Mouse (Mus musculus) inflammation-experienced regulatory T-cells, adult 6 months (primary cell): ENCODE data around the gene Nup160. TPM values are rescaled to one million over a fixed set of nuclear protein-coding genes. Genes with fewer than 3 reads are reported as not detected.
A peak's percentile ranks its signal among the peaks of the same experiment; 100 is the strongest.

Experiments
- ATAC-seq: one replicate; pipeline ENCODE4 v1.8.0; 2017
- polyA plus RNA-seq, 3 experiments: library from polyadenylated mRNA; unstranded; fragments of 100-300 nt; shearing (Covaris generic); gene quantifications; one replicate each; pipeline ENCODE4 v1.2.1; 2017

The Nup160 gene
- polyA plus RNA-seq, 3 experiments from 2014 or later: 26.4 to 31.6 (median 30.5) TPM

DNA sequence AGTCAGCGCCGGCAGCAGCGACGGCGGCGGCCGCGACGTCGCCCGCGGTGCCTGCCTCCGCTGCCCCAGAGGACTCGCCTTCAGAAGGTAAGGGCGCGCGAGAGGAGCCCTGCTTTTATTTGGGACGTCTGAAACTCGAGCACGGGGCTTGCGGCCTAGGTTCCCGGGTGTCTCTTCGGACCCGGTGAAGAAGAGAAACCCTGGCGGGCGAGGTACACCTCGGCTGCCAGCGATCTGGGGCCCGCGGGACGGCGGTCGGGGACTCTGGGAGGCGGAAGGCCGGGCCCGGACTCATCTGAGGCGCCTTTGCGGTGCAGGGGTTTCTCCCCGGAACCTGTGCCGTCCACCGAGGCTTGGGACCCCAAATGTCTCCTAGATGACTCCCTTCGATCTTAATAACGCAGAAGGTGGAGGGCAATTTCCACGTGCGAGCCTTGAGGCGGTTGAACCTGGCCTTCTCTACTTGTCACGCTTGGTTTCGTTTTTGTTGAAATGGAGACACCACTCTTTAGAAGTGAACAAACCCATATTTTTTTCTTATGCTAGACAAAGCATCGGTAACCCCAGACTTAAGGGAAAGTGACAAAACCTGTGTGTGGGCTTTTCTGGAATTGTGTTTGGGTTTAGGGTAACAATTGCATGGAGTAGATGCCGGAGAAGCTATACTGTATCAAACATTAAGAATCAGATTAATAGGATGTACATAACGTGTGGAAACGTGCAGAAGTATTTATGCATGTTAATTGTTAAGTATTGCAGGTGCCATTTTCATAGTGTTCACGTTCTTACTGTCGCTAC is 68.9 kb downstream of the Nup160 start:
- ATAC-seq: peak; percentile 18

DNA sequence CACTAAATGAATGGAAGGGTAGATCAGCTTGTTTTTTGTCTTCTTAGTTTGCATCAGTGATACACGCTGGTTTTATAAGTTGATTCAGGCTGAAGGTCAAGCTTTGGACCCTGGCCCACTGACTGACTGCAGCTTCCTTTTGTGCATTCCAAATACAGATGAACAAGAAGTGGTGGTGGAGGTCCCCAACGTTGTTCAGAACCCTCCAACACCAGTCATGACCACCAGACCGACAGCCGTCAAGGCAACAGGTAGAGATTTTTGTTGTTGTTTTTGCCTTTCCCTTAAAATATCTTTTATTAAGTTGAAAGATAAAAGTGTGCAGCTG is 69.5 kb downstream of the Nup160 start:
- no peak for ATAC-seq

DNA sequence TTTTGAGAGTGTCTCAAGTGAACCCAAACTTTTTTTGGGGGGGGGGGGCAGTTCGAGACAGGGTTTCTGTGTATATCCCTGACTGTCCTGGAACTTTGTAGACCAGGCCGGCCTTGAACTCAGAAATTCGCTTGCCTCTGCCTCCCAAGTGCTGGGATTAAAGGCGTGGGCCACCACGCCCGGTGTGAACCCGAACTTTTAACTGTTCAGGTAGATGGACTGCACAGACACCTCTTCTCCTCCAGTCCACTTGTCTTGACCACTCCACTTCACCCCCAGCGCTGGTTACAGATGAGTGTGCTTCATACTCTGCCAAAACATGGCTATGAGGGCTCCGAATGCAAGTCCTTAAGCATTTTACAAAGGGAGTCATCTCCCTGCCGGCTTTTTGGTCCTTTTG is 70.1 kb downstream of the Nup160 start:
- ATAC-seq: no peak

DNA sequence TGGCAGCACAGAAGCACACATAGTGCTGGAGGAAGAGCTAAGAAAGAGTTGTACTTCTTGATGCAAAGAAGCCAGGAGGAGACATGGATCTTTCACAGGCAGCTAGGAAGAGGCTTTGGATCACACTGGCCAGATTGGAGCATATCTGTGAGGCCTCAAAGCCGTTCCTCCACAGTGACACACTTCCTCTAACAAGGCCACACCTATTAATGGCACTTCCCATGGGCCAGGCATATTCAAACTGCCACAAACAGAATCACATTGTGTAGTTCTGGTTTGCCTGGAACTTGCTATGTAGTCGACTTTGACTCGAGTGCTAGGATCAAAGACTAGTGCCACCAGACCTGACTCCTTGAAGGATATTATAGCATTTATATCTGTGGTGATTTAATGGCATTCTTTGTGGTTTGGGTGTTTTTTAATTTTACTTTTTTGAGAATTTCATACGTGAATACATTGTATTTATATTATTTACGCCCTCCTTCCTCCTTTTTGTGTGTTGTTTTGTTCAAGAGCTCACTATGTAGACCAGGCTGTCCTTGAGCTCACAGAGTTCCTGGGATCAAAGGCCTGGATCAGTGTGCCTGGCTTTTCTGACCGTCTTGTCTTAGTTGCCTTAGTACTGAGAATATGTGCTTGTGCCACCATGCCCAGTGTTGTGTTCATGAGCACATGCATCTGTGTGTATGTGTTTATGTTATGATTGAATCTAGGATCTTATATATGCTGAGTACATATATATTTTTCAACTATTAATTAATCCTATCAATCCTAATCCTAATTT is 72.9 kb downstream of the Nup160 start:
- ATAC-seq: no peak

DNA sequence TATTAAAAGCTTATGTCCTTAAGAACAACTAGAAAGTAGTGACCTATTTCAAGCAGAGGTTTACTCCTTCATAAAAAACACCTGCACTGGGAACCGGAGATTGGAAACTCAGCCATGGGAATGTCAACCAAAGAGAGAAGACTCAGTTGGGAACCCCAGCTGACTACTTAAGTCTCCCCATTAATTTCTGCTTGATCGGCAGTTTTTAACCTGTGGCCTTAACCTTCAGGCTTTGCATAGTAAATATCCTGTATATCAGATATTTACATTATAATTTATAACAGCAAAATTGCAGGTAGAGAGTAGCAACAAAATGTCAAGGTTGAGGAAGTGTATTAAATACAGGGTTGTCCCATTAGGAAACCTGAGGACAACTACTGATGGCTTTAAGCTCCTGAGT is 76.5 kb downstream of the Nup160 start:
- no peak for ATAC-seq

DNA sequence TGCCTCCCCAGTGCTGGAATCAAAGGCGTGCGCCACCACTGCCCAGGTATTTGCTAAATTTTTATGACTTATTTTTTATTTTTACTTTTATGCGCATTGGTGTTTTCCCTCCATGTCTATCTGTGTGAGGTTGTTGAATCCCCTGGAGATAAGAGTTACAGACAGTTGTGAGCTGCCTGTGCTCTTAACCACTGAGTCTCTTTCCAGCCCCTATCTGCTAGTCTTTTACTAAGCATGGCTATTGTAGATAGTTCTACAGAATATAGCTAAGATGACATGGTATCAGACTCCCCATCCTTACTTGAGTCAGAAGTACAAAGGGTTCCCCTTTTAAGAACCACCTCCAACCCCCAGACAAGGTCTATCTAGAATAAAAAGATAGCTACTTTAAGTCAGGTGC is 77.2 kb downstream of the Nup160 start:
- no peak for ATAC-seq

DNA sequence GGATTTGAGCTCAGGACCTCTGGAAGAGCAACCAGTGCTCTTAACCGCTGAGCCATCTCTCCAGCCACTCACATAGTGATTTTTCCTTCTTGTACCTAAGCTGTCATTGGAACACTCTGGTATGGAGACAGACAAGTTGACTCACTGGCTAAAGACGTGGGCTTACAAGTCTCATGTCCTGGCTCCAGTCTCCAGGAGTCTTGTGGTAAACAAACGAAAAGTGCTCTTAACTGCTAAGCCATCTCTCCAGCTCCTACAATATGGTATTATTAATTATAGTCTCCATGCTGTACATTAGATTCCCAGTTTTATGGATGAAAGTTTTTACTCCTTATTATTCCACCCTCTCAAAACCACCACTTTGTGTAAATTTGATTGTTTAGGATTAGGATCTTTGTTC is 88.1 kb downstream of the Nup160 start:
- no peak for ATAC-seq

DNA sequence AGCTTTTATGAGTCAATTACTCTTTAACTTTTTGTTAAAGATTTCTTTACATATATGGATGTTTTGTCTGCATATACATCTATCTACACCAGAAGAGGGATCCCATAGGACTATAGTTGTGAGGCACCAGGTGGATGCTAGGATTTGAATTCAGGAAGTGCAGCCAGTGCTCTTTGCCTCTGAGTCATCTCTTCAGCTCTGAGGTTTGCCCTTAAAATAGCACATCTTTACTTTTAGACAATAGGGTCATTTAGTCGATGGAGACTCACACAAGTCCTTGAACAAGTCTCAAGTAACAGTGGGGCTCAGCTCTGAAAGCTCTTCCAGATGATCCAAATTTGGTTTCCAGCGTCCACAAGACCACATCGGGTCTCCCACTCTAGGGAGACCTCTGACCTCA is 104.3 kb downstream of the Nup160 start:
- ATAC-seq: no peak

DNA sequence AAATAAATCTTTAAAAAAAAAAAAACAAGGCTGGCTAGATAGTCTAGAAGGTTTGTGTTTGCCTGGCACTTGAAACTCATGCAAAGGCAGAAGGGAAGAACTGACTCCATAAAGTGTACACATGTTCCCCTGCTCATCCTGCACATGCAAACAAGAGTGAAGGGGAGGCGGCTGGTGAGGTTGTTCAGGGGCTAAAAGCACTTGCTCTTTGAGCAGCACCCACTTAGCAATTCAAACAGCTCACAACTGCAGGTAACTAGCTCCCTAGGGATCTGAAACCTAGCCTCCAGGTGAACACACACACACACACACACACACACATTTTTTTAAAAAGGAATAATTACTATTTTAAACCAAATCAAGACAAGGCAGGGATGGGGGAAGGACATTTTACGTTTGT is 104.9 kb downstream of the Nup160 start:
- no peak for ATAC-seq

DNA sequence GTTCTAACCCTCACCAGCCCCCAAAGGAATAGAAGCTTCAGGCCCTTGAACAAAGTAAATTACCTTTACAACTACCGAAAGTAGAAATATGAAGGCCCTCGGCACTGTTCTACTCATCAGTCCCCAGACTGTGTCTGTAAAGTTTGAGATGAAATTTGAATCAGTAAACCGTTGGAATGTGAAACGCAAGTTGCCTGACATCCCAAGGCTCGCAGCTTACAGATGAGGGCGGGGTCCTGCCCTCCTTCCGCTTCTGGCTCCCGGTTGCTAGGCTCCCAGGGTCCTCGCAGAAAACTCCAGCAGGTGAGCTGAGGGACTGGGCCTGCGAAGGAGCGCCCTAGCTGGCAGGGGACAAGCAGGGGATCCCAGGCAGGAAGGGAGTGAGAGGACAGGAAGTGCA is 105.4 kb downstream of the Nup160 start, which contains the start of gene Agbl2:
Gene Agbl2, plus strand, starts transcription at position 270 of the 400 bp plus-strand sequence.
- ATAC-seq: no peak

DNA sequence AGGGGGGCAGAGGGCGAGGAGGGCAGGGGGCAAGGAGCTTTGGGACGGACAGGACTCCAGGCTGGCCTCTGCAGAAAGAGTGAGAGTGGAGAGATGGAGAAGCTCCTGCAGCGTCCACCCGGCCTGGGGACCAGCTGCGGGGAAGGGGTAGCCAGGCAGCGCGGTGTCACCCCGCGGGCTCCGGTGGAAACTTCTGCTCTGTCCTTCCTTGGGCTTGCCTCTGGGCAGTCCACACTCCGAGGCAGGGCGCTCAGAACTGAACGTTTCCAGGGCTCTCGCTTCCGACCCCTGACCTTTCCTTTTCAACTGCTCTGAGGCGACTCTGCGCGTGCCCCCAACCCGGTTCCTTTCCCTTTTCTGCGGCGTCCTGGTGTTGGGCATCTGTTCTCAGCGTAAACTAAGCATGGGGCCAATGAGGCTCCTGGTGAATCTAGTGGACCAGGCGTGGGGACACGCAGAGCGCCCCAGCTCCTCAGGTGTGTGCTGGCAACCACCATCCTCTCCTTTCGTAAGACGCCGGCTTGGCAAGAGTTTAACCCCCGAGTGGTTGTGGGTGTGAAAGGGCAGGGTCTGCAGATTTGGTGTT is 106.0 kb downstream of the Nup160 start:
- ATAC-seq: no peak

Other genes starting within 250 kb of the Nup160 start
- gene Ptprj, start 96.6 kb upstream of the Nup160 start, polyA plus RNA-seq: 1 to 10 TPM; 4.2 to 5.4 (median 4.8) TPM
- gene Fnbp4, start 68.2 kb downstream of the Nup160 start, polyA plus RNA-seq: 100 to 1,000 TPM in 2 of 3 experiments, 10 to 100 TPM in 1; 86.5 to 129 (median 113) TPM
- not detected for gene Agbl2, start 105.5 kb downstream of the Nup160 start, polyA plus RNA-seq
- 100 to 1,000 TPM; 115 to 143 (median 119) TPM for gene Mtch2, start 169.9 kb downstream of the Nup160 start, polyA plus RNA-seq
- gene C1qtnf4, start 208.6 kb downstream of the Nup160 start, polyA plus RNA-seq: 1 to 10 TPM in 2 of 3 experiments, under 1 TPM in 1; 0.65 to 1.7 (median 1.2) TPM
- 10 to 100 TPM; 44.8 to 51.0 (median 45.0) TPM for gene Kbtbd4, start 227.5 kb downstream of the Nup160 start, polyA plus RNA-seq
- 100 to 1,000 TPM; 108 to 135 (median 118) TPM for gene Ndufs3, start 227.6 kb downstream of the Nup160 start, polyA plus RNA-seq